ENCODE assay signal across 8 mouse cellular contexts in genomic region chr14:96962426-96963073, GRCm38 (mm10).
DNase-seq lines count a peak whose midpoint lies in the region; ATAC-seq and TF ChIP-seq lines count a peak whose summit lies in the region.

No protein-coding gene starts in this region.

- H3K27me3 ChIP-seq in forebrain, embryonic 13.5 days, result no peaks in the 10 kb centered on the region
- H3K27me3 ChIP-seq in forebrain, embryonic 15.5 days, result no peaks in the 10 kb centered on the region
- H3K27me3 ChIP-seq in lung, embryonic 14.5 days (ENCODE audit: insufficient read depth, low read length), result no peaks in the 10 kb centered on the region
- no peaks in the 10 kb centered on the region for H3K27me3 ChIP-seq in forebrain, embryonic 14.5 days (replicated peaks; ENCODE audit: control insufficient read depth, insufficient read depth, low read length)

- peak; percentile 62; the same call in 1 of the 2 replicates for ATAC-seq in forebrain, embryonic 13.5 days
- no peak for ATAC-seq in forebrain, embryonic 15.5 days (replicated peaks)
- ATAC-seq in lung, embryonic 14.5 days (ENCODE audit: insufficient read depth), result no peak
- peak; percentile 65; the same call in 1 of the 2 replicates for ATAC-seq in forebrain, embryonic 14.5 days

- H3K36me3 ChIP-seq in forebrain, embryonic 13.5 days (ENCODE audit: poor library complexity, severe bottlenecking), result no peaks in the 10 kb centered on the region
- no peaks in the 10 kb centered on the region for H3K36me3 ChIP-seq in forebrain, embryonic 15.5 days
- H3K36me3 ChIP-seq in lung, embryonic 14.5 days (ENCODE audit: insufficient read depth), result no peaks in the 10 kb centered on the region
- no peaks in the 10 kb centered on the region for H3K36me3 ChIP-seq in forebrain, embryonic 14.5 days (ENCODE audit: control insufficient read depth, insufficient read depth, low read length)

- no peaks in the 10 kb centered on the region for H3K9me3 ChIP-seq in forebrain, embryonic 13.5 days (replicated peaks)
- no peaks in the 10 kb centered on the region for H3K9me3 ChIP-seq in forebrain, embryonic 15.5 days
- H3K9me3 ChIP-seq in lung, embryonic 14.5 days (ENCODE audit: low read depth, low read length), result no peaks in the 10 kb centered on the region
- H3K9me3 ChIP-seq in forebrain, embryonic 14.5 days (replicated peaks; ENCODE audit: control insufficient read depth, low read length), result no peaks in the 10 kb centered on the region

- peak; percentile 80 for DNase-seq in lung, embryonic 14.5 days
- DNase-seq in lung, postnatal 10 days, result no peak
- peak; percentile 71 for DNase-seq in forebrain, embryonic 14.5 days (ENCODE audit: low spot score)
- DNase-seq in telencephalon, adult 2 months (ENCODE audit: low read depth, low spot score), result peak; percentile 12
- no peak for DNase-seq in urinary bladder, postnatal 25 days (ENCODE audit: low spot score)
- DNase-seq in adrenal gland, postnatal 25 days, result no peak

- no peak overlapping the region for H3K9ac ChIP-seq in forebrain, embryonic 13.5 days
- H3K9ac ChIP-seq in forebrain, embryonic 15.5 days (replicated peaks), result no peak overlapping the region
- H3K9ac ChIP-seq in lung, embryonic 14.5 days, result no peak overlapping the region
- H3K9ac ChIP-seq in forebrain, embryonic 14.5 days (ENCODE audit: low read length), result no peak overlapping the region

- H3K27ac ChIP-seq in forebrain, embryonic 13.5 days, result no peak overlapping the region
- no peak overlapping the region for H3K27ac ChIP-seq in forebrain, embryonic 15.5 days (replicated peaks)
- no peak overlapping the region for H3K27ac ChIP-seq in lung, embryonic 14.5 days (ENCODE audit: low read depth)
- H3K27ac ChIP-seq in forebrain, embryonic 14.5 days (ENCODE audit: low read depth, low read length), result no peak overlapping the region

- TF ChIP-seq CTCF in lung, embryonic 14.5 days (IDR thresholded peaks at IDR 0.05; ENCODE audit: low read depth), result peak; percentile 62

- WGBS in forebrain, embryonic 13.5 days, result 19% methylated on average over 8 of the region's 8 CpGs
- 20% methylated on average over 8 of the region's 8 CpGs for WGBS in forebrain, embryonic 15.5 days
- WGBS in lung, embryonic 14.5 days, result 38% methylated on average over 8 of the region's 8 CpGs
- WGBS in forebrain, embryonic 14.5 days, result 20% methylated on average over 8 of the region's 8 CpGs

- no peaks in the 10 kb centered on the region for H3K4me1 ChIP-seq in forebrain, embryonic 13.5 days
- H3K4me1 ChIP-seq in forebrain, embryonic 15.5 days, result no peaks in the 10 kb centered on the region
- no peaks in the 10 kb centered on the region for H3K4me1 ChIP-seq in lung, embryonic 14.5 days (ENCODE audit: insufficient read depth)
- no peaks in the 10 kb centered on the region for H3K4me1 ChIP-seq in forebrain, embryonic 14.5 days (ENCODE audit: control insufficient read depth, insufficient read depth, low read length)

- H3K4me2 ChIP-seq in forebrain, embryonic 13.5 days, result no peak overlapping the region
- no peak overlapping the region for H3K4me2 ChIP-seq in forebrain, embryonic 15.5 days (replicated peaks)
- no peak overlapping the region for H3K4me2 ChIP-seq in lung, embryonic 14.5 days
- H3K4me2 ChIP-seq in forebrain, embryonic 14.5 days (ENCODE audit: low read length), result no peak overlapping the region

- H3K4me3 ChIP-seq in forebrain, embryonic 13.5 days, result no peak overlapping the region
- no peak overlapping the region for H3K4me3 ChIP-seq in forebrain, embryonic 15.5 days
- H3K4me3 ChIP-seq in lung, embryonic 14.5 days (ENCODE audit: low read depth, low read length), result no peak overlapping the region
- H3K4me3 ChIP-seq in forebrain, embryonic 14.5 days (ENCODE audit: low read depth, low read length), result no peak overlapping the region

Comparison
In these comparisons a context has a peak if more than half of its experiments do, and no peak if none do; other contexts are left out.
1. ATAC-seq: peak in forebrain, embryonic 13.5 days (single experiment) and forebrain, embryonic 14.5 days (single experiment); none in forebrain, embryonic 15.5 days (single experiment) and lung, embryonic 14.5 days (single experiment).
2. DNase-seq: peak in lung, embryonic 14.5 days (single experiment), forebrain, embryonic 14.5 days (single experiment) and telencephalon, adult 2 months (single experiment); none in lung, postnatal 10 days (single experiment), urinary bladder, postnatal 25 days (single experiment) and adrenal gland, postnatal 25 days (single experiment).